Mouse (Mus musculus) Patski (cell line): ENCODE data around the gene Ipcef1. TPM values are rescaled to one million over a fixed set of nuclear protein-coding genes. Genes with fewer than 3 reads are reported as not detected.

Source experiments
- ATAC-seq: fragments of 100-300 bp; one replicate; pipeline ENCODE4 v1.8.0; 2021
- CTCF ChIA-PET: fragments of 350-600 bp; sonication (Branson Sonifier 250); formaldehyde crosslinking; loops from one replicate; lab custom pipeline; 2022; ENCODE audit warnings: inconsistent platforms; lab: Charles Lee
- POLR2A ChIA-PET: fragments of 350-600 bp; sonication (Branson Sonifier 250); formaldehyde crosslinking; loops from one replicate; lab custom pipeline; 2022; ENCODE audit warnings: antibody characterized with exemption, inconsistent platforms; lab: Charles Lee
- DNase-seq: peaks from one replicate; pipeline ENCODE4 v3.0.0-alpha.2; 2011; ENCODE audit warnings: low read depth, low spot score
- H3K27me3 ChIP-seq: fragments of 371-371 bp; one replicate; pipeline ENCODE4 v1.5.1; 2021
- CTCF ChIP-seq: fragments of 100-300 bp; IDR thresholded peaks from one replicate; pipeline ENCODE4 v1.5.1; 2021
- in situ Hi-C: fragments of 300-500 bp; cut with MboI; formaldehyde crosslinking; loops from 3 replicates; pipeline ENCODE4 v1.11.1; 2018; ENCODE audit warnings: low pct_unique_long_range_greater_than_20kb, mixed read lengths
- polyA plus RNA-seq: library from polyadenylated mRNA; unstranded; gene quantifications from one replicate; pipeline ENCODE4 v1.2.3, GENCODE M21; 2021

Gene Ipcef1
- polyA plus RNA-seq, 1 experiment from 2014 or later, result not detected

DNA sequence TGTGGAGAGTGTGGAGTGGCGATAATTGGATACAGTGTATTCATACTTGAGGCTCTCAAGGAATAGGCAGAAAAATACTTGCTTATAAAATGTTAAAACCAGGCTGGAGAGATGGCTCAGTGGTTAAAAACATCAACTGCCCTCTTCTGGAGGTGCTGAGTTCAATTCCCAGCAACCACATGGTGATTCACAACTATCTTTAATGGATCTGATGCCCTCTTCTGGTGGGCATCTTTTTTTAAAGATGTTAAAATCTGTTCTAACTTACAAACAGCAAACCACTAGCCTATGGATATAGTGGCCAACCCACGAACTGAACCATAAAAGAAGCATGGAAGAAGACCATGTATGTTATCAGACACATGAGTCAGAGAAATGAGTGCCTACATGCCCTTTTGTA lies 16.8 kb upstream of the Ipcef1 start:
- ChIA-PET CTCF (no interaction called here), POLR2A (interaction anchor here (1.1 kb wide), 1 partner anchor 17 kb away, joined by 3 read pairs; the partner anchor contains the start of gene Ipcef1)
- in situ Hi-C loops, result loop anchor here (25.0 kb wide), 1 partner anchor 1032 kb away; no protein-coding TSS in a partner anchor
- DNase-seq, result no peak
- ATAC-seq, result no peak
- TF ChIP-seq CTCF, result no peak
- no peaks in the 10 kb centered on the region for H3K27me3 ChIP-seq

DNA sequence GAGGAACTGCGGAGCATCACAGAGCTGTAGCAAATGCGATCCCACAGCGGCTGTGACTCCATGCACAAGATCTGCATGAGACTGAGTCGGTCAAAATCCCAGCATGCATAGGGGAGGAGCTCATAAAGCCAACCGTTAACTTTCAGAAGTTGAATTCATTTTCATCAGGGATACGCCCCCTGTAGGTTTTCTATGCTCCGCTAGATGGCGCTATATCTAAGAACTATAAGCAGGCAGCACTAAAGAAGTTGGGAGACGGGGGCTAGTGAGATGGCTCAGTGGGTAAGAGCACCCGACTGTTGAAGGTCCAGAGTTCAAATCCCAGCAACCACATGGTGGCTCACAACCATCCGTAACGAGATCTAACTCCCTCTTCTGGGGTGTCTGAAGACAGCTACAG lies 16.3 kb upstream of the Ipcef1 start:
- in situ Hi-C loops, result loop anchor here (25.0 kb wide), 1 partner anchor 1031 kb away; no protein-coding TSS in a partner anchor
- H3K27me3 ChIP-seq, result no peaks in the 10 kb centered on the region
- no peak for ATAC-seq
- CTCF ChIA-PET, result interaction anchor here (0.7 to 1.1 kb wide), 2 partner anchors 8 to 19 kb away, joined by 3 to 4 read pairs; no protein-coding TSS in a partner anchor
- TF ChIP-seq CTCF, result peak; percentile 41
- DNase-seq, result no peak
- POLR2A ChIA-PET, result no interaction called here

DNA sequence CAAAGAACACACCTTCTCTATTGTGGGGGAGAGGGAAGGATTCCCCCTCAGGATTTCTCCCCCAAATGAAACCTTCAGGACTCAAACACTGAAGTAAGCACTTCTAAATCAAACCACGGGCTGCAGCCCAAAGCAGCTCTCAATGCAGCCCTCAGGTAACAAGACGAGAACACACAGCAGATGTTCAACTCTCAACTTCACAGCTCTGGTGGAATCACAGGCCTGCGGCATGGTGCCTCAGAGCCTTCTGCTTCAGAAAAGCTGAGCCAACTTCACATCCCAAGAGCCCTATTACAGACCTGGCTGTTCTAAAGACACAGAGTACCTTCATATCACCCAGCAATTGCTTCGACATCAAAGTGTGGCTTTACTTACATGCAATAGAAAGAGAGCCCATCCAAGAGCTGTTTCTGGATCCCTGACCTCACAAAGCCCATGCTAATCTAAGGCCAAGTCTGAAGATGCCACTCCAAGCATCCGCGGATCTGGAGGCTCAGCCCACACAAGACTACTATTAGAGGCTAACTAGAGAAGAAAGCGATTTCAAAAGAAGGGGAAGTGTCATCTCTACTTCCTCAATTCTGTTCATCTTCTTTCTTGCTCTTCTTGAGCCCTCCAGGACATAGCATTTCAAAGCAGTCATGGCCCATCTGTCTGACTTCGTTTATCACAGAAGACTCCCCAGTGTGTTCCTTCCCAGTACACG lies 11.6 kb upstream of the Ipcef1 start:
- in situ Hi-C loops, result loop anchor here (25.0 kb wide), 1 partner anchor 1027 kb away; no protein-coding TSS in a partner anchor
- CTCF ChIA-PET, result interaction anchor here (0.8 to 2.7 kb wide), 3 partner anchors 9 to 45 kb away, joined by 3 to 10 read pairs (median 7); no protein-coding TSS in a partner anchor

DNA sequence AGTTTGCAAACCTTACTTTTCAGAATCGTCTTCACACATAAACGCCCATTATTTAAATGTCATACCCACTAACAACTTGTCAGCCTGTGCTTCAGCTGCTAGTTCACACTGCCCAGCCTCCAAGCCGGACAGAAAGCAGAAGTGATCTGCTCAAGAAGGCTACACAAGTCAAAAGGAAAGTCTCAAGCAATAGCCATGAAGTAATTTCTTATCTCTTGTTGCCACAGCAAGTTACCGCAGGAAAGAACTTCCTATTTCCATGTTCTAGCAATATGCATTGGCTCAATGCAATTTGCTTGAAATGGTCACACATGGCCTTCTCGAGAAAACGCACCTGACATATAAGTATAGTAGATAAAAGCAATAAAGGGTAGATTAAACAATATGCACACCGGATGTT lies 10.7 kb upstream of the Ipcef1 start:
- CTCF ChIA-PET, result no interaction called here
- TF ChIP-seq CTCF, result no peak
- DNase-seq, result no peak
- POLR2A ChIA-PET, result no interaction called here
- ATAC-seq, result no peak
- no peaks in the 10 kb centered on the region for H3K27me3 ChIP-seq
- in situ Hi-C loops, result loop anchor here (25.0 kb wide), 1 partner anchor 1026 kb away; no protein-coding TSS in a partner anchor

More for the DNA sequence above, 11.6 kb upstream of the Ipcef1 start:
- no peak for DNase-seq
- H3K27me3 ChIP-seq, result no peaks in the 10 kb centered on the region
- TF ChIP-seq CTCF, result no peak
- ATAC-seq, result no peak
- POLR2A ChIA-PET, result no interaction called here

DNA sequence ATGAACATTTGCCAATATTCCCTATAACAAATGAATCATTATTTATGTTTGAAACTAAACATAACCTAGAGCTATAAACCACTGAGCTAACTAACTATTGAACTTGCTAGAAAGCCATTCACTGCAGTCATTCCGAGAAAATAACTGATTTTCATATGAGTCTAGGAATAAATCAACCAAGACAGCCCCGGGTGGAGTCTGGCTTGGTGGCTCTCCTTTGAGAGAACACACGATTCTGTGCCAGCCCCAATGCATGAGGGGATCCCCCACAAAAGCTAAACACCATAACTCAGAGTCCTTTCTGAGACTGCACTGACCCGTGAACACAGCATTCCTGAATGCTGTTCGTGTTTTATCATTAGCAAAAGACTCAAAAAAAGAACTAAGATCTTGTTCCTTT lies 8.0 kb upstream of the Ipcef1 start:
- no peak for TF ChIP-seq CTCF
- peak; percentile 65 for ATAC-seq
- ChIA-PET CTCF (interaction anchor here (0.7 to 1.5 kb wide), 3 partner anchors 8 to 38 kb away, joined by 3 to 4 read pairs (median 3); no protein-coding TSS in a partner anchor), POLR2A (no interaction called here)
- in situ Hi-C loops, result loop anchor here (25.0 kb wide), 1 partner anchor 1023 kb away; no protein-coding TSS in a partner anchor
- no peak for DNase-seq
- no peaks in the 10 kb centered on the region for H3K27me3 ChIP-seq

DNA sequence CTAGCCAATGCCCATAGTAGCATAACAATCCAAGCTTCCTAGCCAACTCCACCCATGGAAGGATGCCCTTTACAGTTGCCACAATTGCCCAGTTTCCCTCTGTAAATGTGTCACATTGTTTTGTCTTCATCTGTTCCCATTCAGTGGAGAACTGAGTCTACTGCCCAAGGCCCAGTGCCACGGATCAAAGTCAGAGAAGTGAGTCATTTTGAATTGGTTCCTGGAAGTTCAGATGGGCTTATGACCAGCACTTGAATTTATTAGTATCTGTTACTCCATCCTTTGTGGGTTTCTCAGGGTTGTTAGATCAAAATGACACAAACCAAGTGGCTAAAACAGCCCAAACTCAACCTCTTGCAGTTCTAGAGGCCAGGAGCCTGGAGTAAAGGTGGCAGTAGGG lies 5.3 kb upstream of the Ipcef1 start:
- in situ Hi-C loops, result loop anchor here (25.0 kb wide), 1 partner anchor 1020 kb away; no protein-coding TSS in a partner anchor

DNA sequence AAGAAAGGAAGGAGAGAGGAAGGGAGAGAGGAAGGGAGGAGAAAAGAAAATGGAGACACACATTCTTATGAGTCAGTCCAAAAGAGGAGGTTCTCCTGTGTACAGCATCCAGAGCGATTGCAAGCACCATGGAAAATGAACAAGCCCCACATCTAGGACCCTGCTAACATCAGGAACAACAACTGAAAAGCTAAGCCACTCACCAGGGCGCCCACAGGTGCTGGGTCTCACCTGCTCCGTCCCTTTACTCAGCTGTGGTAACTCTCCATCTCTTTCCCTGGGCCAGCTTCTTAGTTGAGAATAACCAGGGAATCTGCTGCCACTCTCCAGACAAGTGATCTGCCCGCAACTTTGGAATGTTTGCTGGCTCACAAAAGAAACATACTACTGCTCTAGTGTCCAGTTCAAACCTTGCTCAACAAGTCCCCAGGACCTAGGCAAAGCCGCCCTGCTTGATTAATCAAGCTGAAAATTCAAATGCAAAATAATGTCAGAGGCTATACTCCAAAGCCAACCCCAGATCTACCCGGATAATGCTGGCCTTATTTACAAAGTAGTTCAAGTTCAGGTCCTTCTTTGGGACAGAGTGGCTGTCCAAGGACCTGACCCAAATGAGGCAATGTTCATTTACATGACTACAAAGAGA lies 2.4 kb upstream of the Ipcef1 start:
- ChIA-PET POLR2A (no interaction called here), CTCF (interaction anchor here (1.4 to 1.9 kb wide), 3 partner anchors 11 to 22 kb away, joined by 3 to 7 read pairs (median 3); no protein-coding TSS in a partner anchor)
- in situ Hi-C loops, result loop anchor here (25.0 kb wide), 1 partner anchor 1017 kb away; no protein-coding TSS in a partner anchor
- TF ChIP-seq CTCF, result no peak
- ATAC-seq (no peak), DNase-seq (no peak)
- H3K27me3 ChIP-seq, result no peaks in the 10 kb centered on the region

More for the DNA sequence above, 5.3 kb upstream of the Ipcef1 start:
- ChIA-PET CTCF (interaction anchor here (1.7 kb wide), 1 partner anchor 19 kb away, joined by 5 read pairs; no protein-coding TSS in a partner anchor), POLR2A (no interaction called here)
- ATAC-seq (peak; percentile 28), DNase-seq (no peak)
- no peak for TF ChIP-seq CTCF
- no peaks in the 10 kb centered on the region for H3K27me3 ChIP-seq

DNA sequence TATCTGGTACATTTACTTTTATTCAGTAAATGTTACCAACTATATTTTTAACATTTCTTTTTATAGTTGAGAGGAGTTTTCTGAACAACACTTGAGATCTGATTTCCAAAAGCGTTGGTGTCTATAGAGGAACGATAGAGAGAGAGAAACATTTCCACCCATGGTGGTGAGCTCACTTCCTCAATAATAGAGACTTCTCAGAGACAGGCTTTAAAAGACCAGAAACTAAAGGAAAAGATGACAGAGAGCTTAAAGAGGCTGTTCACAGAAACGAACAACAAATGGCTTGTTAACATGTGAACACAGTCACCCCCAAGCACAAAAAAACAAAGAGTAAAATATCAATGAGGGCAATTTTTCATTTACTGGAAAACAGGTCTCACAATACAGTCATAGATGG lies 2.4 kb downstream of the Ipcef1 start:
- H3K27me3 ChIP-seq, result no peaks in the 10 kb centered on the region
- no peak for TF ChIP-seq CTCF
- in situ Hi-C loops, result loop anchor here (25.0 kb wide), 1 partner anchor 1013 kb away; no protein-coding TSS in a partner anchor
- DNase-seq (no peak), ATAC-seq (no peak)
- ChIA-PET CTCF (interaction anchor here (0.7 to 1.4 kb wide), 3 partner anchors 15 to 18 kb away, joined by 3 to 4 read pairs (median 4); no protein-coding TSS in a partner anchor), POLR2A (no interaction called here)

DNA sequence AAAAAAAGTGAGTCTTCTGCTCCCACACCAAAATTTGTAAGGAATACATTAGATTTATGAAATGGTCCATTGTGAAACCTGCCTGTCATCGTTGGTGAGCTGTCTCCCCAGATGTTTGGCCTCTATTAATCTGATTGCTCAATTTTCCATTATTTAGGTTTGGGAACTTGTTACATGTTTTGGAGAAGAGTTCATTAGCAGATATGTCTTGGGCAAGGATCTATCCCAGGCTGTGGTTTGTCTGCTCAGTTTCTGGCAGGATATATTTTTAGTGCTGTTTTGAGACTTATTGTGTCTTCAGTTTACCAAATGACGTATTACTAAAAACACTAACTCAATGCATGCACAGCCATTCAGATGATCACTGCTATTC lies 4.4 kb downstream of the Ipcef1 start:
- TF ChIP-seq CTCF, result no peak
- in situ Hi-C loops, result no loop called here
- ChIA-PET CTCF (interaction anchor here (1.0 kb wide), 1 partner anchor 18 kb away, joined by 3 read pairs; no protein-coding TSS in a partner anchor), POLR2A (no interaction called here)
- no peaks in the 10 kb centered on the region for H3K27me3 ChIP-seq
- DNase-seq (no peak), ATAC-seq (no peak)

DNA sequence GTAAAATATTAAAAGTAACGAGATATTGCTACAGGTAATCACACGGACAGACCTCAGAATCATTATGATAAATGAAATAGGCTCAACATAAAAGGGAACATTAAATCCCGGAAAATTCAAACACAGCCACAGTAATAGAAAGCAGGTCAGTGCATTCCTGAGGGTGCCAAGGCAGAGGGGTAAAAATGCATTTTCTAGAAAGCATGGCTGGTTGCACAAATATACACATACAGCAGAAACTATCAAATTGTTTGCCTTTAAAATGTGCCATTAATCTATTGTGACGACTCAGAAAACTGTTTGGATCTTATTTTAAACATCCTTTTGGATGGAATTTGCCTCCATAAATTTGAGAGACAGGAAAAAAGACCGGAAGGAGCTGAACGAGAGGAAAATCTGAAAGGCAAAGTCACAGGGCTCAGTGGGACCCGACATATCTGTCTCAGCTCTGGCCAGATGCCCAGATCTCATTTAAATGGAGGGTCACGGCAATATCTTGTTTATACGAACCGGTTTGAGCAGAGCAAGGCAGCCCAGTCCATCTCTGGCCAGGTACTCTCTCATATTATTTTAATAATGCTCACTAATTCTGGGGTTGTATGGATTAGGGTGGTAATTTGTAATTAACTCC lies 4.9 kb downstream of the Ipcef1 start:
- CTCF ChIA-PET, result no interaction called here
- TF ChIP-seq CTCF, result no peak
- ATAC-seq (no peak), DNase-seq (no peak)
- POLR2A ChIA-PET, result no interaction called here
- no peaks in the 10 kb centered on the region for H3K27me3 ChIP-seq
- in situ Hi-C loops, result no loop called here
